Mouse (Mus musculus) small intestine, adult 2 months (tissue): ENCODE data around the gene Il17ra.
A peak's percentile ranks its signal among the peaks of the same experiment; 100 is the strongest.

Source experiments
- CTCF ChIP-seq: fragments of 200-500 bp; IDR thresholded peaks from 2 replicates; pipeline ENCODE4 v1.5.1; 2012; ENCODE audit warnings: low read depth, mild to moderate bottlenecking, control low read depth, inconsistent platforms, low read length, moderate library complexity, mixed read lengths; ENCODE audit not compliant: insufficient replicate concordance, insufficient read length; ENCODE audit errors: extremely low read depth
- POLR2A ChIP-seq: fragments of 200-500 bp; IDR thresholded peaks from 2 replicates; pipeline ENCODE4 v1.6.1; 2012; ENCODE audit warnings: low read depth, mild to moderate bottlenecking, control low read depth, inconsistent platforms, low read length, moderate library complexity

GRCm38 (mm10) chr6:120463086-120463871, at the start of gene Il17ra:
- no peak for TF ChIP-seq CTCF
- TF ChIP-seq POLR2A, result peak; percentile 94
